Mouse (Mus musculus): ENCODE measurements around the gene Tagln. TPM values are rescaled to one million over a fixed set of nuclear protein-coding genes. Genes with fewer than 3 reads are reported as not detected.

Gene Tagln
- polyA plus RNA-seq, 1 experiment: 323 TPM

GRCm38 (mm10) chr9:45906355-45907077 lies 29.3 kb downstream of the Tagln start, which contains the start of the genes Pcsk7 and Rnf214:
Gene Pcsk7, plus strand, starts transcription at chr9:45906497.
Gene Rnf214, minus strand, starts transcription at chr9:45906911.
- Histone ChIP-seq H3K27me3 (ENCODE audit: control insufficient read depth, insufficient read depth, low read length) (no peaks in the 10 kb centered on the region), H3K36me3 (ENCODE audit: control insufficient read depth, insufficient read depth, low read length) (peaks cover 27% of the 10 kb centered on the region), H3K4me3 (ENCODE audit: low read depth, low read length) (peak within 1 kb of the TSS; percentile 83), H3K27ac (ENCODE audit: insufficient read depth, low read depth, low read length) (peak within 1 kb of the TSS; percentile 100), H3K4me1 (ENCODE audit: control insufficient read depth, insufficient read depth, insufficient read length, low read length) (peaks cover 4% of the 10 kb centered on the region; the same call in 1 of the 2 replicates)
- under 1% methylated on average over 74 of the region's 80 CpGs for WGBS
- TF ChIP-seq POLR2A (IDR thresholded peaks at IDR 0.05; ENCODE audit: low read depth, low read length): peak; percentile 92
- TF ChIP-seq CTCF (IDR thresholded peaks at IDR 0.05; ENCODE audit: extremely low read depth, insufficient read length, insufficient replicate concordance, low read depth, low read length): peak; percentile 91

DNA sequence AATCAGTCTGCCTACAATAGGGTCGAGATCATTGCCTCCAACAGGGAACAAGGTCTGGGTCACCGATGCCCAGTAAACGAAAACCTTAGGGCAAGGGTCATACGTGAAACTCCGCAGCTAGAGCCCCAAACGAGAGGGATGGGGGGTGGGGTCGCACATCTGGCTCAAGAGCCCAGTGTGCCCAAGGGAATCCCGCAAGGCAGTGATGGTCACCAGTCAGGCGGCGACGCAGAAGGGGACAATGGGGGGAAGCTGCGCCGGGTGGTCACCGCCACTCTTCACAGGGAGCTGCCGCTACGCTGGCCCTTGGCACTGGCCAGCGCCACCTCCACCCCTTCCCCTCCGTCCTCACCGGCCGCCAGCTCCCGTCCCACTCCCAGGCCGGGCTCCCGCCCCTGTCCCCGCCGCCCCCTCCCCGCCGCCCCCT lies 30.0 kb downstream of the Tagln start:
- H3K27ac ChIP-seq (ENCODE audit: insufficient read depth, low read depth, low read length): 0 out of 2 replicates have a peak overlapping the region, but pooled peaks have one; percentile 20
- 0% methylated on average over 19 of the region's 27 CpGs for WGBS

GRCm38 (mm10) chr9:45905196-45905595 lies 30.7 kb downstream of the Tagln start:
- TF ChIP-seq POLR2A (IDR thresholded peaks at IDR 0.05; ENCODE audit: low read depth, low read length): no peak
- no peak for TF ChIP-seq CTCF (IDR thresholded peaks at IDR 0.05; ENCODE audit: extremely low read depth, insufficient read length, insufficient replicate concordance, low read depth, low read length)
- Histone ChIP-seq H3K36me3 (ENCODE audit: control insufficient read depth, insufficient read depth, low read length) (peaks cover 17% of the 10 kb centered on the region), H3K27me3 (ENCODE audit: control insufficient read depth, insufficient read depth, low read length) (no peaks in the 10 kb centered on the region), H3K27ac (ENCODE audit: insufficient read depth, low read depth, low read length) (no peak overlapping the region), H3K4me3 (ENCODE audit: low read depth, low read length) (no peak overlapping the region), H3K4me1 (ENCODE audit: control insufficient read depth, insufficient read depth, insufficient read length, low read length) (peaks cover 4% of the 10 kb centered on the region; the same call in 1 of the 2 replicates)
- 51% methylated on average over 4 of the region's 4 CpGs for WGBS

More for the DNA sequence above, 30.0 kb downstream of the Tagln start:
- Histone ChIP-seq H3K4me1 (ENCODE audit: control insufficient read depth, insufficient read depth, insufficient read length, low read length) (peaks cover 4% of the 10 kb centered on the region; the same call in 1 of the 2 replicates), H3K36me3 (ENCODE audit: control insufficient read depth, insufficient read depth, low read length) (peaks cover 22% of the 10 kb centered on the region), H3K4me3 (ENCODE audit: low read depth, low read length) (peak overlapping the region; percentile 83), H3K27me3 (ENCODE audit: control insufficient read depth, insufficient read depth, low read length) (no peaks in the 10 kb centered on the region)
- no peak for TF ChIP-seq CTCF (IDR thresholded peaks at IDR 0.05; ENCODE audit: extremely low read depth, insufficient read length, insufficient replicate concordance, low read depth, low read length)
- TF ChIP-seq POLR2A (IDR thresholded peaks at IDR 0.05; ENCODE audit: low read depth, low read length): no peak

- no peak overlapping the region for H3K4me3 ChIP-seq (ENCODE audit: low read depth, low read length)
- TF ChIP-seq POLR2A (IDR thresholded peaks at IDR 0.05; ENCODE audit: low read depth, low read length) (no peak), CTCF (IDR thresholded peaks at IDR 0.05; ENCODE audit: extremely low read depth, insufficient read length, insufficient replicate concordance, low read depth, low read length) (no peak)
- H3K4me1 ChIP-seq (ENCODE audit: control insufficient read depth, insufficient read depth, insufficient read length, low read length): no peaks in the 10 kb centered on the region
- H3K27me3 ChIP-seq (ENCODE audit: control insufficient read depth, insufficient read depth, low read length): no peaks in the 10 kb centered on the region
- H3K27ac ChIP-seq (ENCODE audit: insufficient read depth, low read depth, low read length): no peak overlapping the region
- peaks cover 55% of the 10 kb centered on the region for H3K36me3 ChIP-seq (ENCODE audit: control insufficient read depth, insufficient read depth, low read length)
These were observed 42.2 kb downstream of the Tagln start for GRCm38 (mm10) chr9:45893681-45894080.

Other genes with a start within 250 kb of the Tagln start
- gene Cep164, start 107.4 kb downstream of the Tagln start, polyA plus RNA-seq (2012; rRNA removed): 4.9 and 12.9 TPM in 2 replicates
- 4.5 and 5.2 TPM in 2 replicates for gene Bace1, start 97.5 kb downstream of the Tagln start, polyA plus RNA-seq (2012; rRNA removed)
- 14.2 and 38.9 TPM in 2 replicates for gene Pcsk7, start 29.6 kb downstream of the Tagln start, polyA plus RNA-seq (2012; rRNA removed)
- gene Rnf214, start 29.1 kb downstream of the Tagln start, polyA plus RNA-seq (2012; rRNA removed): 4.8 and 11.4 TPM in 2 replicates
- gene Sidt2, start 19.2 kb upstream of the Tagln start, polyA plus RNA-seq (2012; rRNA removed): 337 and 348 TPM in 2 replicates
- 2.5 and 12.8 TPM in 2 replicates for gene Pafah1b2, start 76.6 kb upstream of the Tagln start, polyA plus RNA-seq (2012; rRNA removed)
- 9.2 and 14.5 TPM in 2 replicates for gene Sik3, start 76.8 kb upstream of the Tagln start, polyA plus RNA-seq (2012; rRNA removed)